Mouse (Mus musculus) cerebellum, adult 2 months (tissue): ENCODE results near the gene Bbs9.

Source experiments
- CTCF ChIP-seq: fragments of 200-500 bp; IDR thresholded peaks from 2 replicates; pipeline ENCODE4 v1.5.1; 2011; ENCODE audit warnings: low read depth, mild to moderate bottlenecking, control low read depth, low read length, moderate library complexity, borderline replicate concordance; ENCODE audit not compliant: insufficient read depth
- POLR2A ChIP-seq: fragments of 200-500 bp; IDR thresholded peaks from 2 replicates; pipeline ENCODE4 v1.6.1; 2011; ENCODE audit warnings: low read length, control low read depth, borderline replicate concordance; ENCODE audit not compliant: insufficient read depth

- TF ChIP-seq POLR2A (no peak), CTCF (no peak)
Observed at GRCm38 (mm10) chr9:22759241-22759640, 283.7 kb downstream of the Bbs9 start.
